Mouse (Mus musculus): ENCODE data around the gene Lgals12. TPM values are rescaled to one million over a fixed set of nuclear protein-coding genes. Genes with fewer than 3 reads are reported as not detected.

Gene Lgals12
- total and polyA plus RNA-seq, 3 experiments: 0.34 to 4.0 (median 1.2) TPM

DNA sequence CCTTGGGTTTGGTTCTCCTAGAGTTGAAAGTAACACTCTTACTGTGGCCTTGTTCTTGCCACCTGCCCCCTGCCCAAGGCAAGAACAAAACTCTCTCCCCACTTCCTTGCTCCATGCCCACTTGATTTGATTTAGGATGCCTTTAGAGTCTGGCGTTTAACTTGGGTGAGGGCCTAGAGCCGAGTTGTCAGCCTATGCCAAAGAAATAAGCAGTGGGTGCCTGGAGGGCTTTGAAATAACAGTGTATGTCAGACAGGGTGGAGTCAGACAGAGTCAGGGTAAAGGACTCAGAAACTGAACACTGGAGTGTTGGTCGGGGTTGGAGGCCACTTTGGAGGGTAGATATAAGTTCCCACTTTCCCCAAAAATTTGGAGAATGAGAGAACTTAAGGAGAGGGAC lies 10.1 kb upstream of the Lgals12 start:
- no peaks in the 10 kb centered on the region for H3K79me2 ChIP-seq (replicated peaks; ENCODE audit: control insufficient read depth, insufficient read depth, low read length)
- no peaks in the 10 kb centered on the region for H3K36me3 ChIP-seq (ENCODE audit: control insufficient read depth, insufficient read depth, low read length)
- peaks cover 3% of the 10 kb centered on the region; the same call in 1 of the 2 replicates for H3K27me3 ChIP-seq (ENCODE audit: control insufficient read depth, insufficient read depth, low read length)
- TF ChIP-seq EP300 (IDR thresholded peaks at IDR 0.05; ENCODE audit: insufficient read depth, low read depth, low read length) (no peak), CTCF (IDR thresholded peaks at IDR 0.05) (no peak), POLR2A (IDR thresholded peaks at IDR 0.05; ENCODE audit: insufficient read depth, low read depth, low read length) (no peak)
- no peak overlapping the region for H3K4me3 ChIP-seq
- no peaks in the 10 kb centered on the region for H3K4me1 ChIP-seq (ENCODE audit: control insufficient read depth, insufficient read depth, low read length)
- H3K27ac ChIP-seq: no peak overlapping the region
- intact Hi-C loops (cut with DNase I): loop anchor here (1.0 to 2.0 kb wide), 2 partner anchors 88 to 176 kb away; no protein-coding TSS in a partner anchor
- no peak overlapping the region for H3K9ac ChIP-seq (ENCODE audit: low read depth, low read length)
- DNase-seq: no peak
- 59% methylated on average over 3 of the region's 3 CpGs for WGBS

DNA sequence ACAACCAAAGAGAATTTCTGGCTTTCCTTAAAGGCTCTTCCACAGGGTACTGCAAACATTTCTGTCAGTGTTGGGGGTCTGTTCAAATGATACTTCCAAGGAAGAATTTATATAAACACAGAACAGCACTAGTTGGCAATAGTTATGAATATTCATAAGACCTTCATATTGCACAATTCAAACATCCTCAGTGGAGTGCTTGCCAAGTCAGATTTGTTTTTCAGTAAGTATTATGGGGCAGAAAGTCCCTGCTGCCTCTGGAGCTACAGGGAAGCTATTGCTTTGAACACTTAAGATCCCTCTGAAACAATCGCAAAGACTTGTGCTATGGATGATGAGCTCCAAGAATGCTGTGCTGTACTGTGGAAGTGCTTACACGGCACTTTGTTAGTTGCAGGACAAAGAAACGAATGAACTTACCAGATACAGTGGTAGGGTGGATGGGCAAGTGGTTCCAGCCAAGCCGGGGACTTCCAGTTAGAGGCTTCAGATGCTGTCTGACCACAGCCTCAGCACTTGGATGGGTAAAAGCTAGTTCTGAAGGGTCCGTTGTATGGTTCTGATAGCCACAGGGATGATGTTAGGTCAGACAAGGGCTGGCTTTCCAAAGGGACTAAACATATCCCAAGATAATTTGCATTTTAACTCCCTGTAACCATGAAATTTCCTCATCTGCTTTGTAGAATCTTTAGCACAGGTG lies 9.4 kb upstream of the Lgals12 start:
- Histone ChIP-seq H3K36me3 (ENCODE audit: control insufficient read depth, insufficient read depth, low read length) (no peaks in the 10 kb centered on the region), H3K27me3 (ENCODE audit: control insufficient read depth, insufficient read depth, low read length) (peaks cover 3% of the 10 kb centered on the region; the same call in 1 of the 2 replicates), H3K4me1 (ENCODE audit: control insufficient read depth, insufficient read depth, low read length) (no peaks in the 10 kb centered on the region), H3K79me2 (replicated peaks; ENCODE audit: control insufficient read depth, insufficient read depth, low read length) (no peaks in the 10 kb centered on the region), H3K4me3 (no peak overlapping the region), H3K27ac (no peak overlapping the region), H3K9ac (ENCODE audit: low read depth, low read length) (no peak overlapping the region)
- 84% methylated on average over 5 of the region's 5 CpGs for WGBS
- no peak for DNase-seq
- intact Hi-C loops (cut with DNase I): loop anchor here (2.0 kb wide), 1 partner anchor 176 kb away; no protein-coding TSS in a partner anchor
- no peak for TF ChIP-seq EP300 (IDR thresholded peaks at IDR 0.05; ENCODE audit: insufficient read depth, low read depth, low read length)
- no peak for TF ChIP-seq CTCF (IDR thresholded peaks at IDR 0.05)
- TF ChIP-seq POLR2A (IDR thresholded peaks at IDR 0.05; ENCODE audit: insufficient read depth, low read depth, low read length): no peak

- Histone ChIP-seq H3K4me1 (ENCODE audit: control insufficient read depth, insufficient read depth, low read length) (no peaks in the 10 kb centered on the region), H3K27ac (no peak overlapping the region), H3K36me3 (ENCODE audit: control insufficient read depth, insufficient read depth, low read length) (no peaks in the 10 kb centered on the region), H3K79me2 (replicated peaks; ENCODE audit: control insufficient read depth, insufficient read depth, low read length) (no peaks in the 10 kb centered on the region), H3K9ac (ENCODE audit: low read depth, low read length) (no peak overlapping the region), H3K4me3 (no peak overlapping the region), H3K27me3 (ENCODE audit: control insufficient read depth, insufficient read depth, low read length) (peaks cover 3% of the 10 kb centered on the region; the same call in 1 of the 2 replicates)
- TF ChIP-seq EP300 (IDR thresholded peaks at IDR 0.05; ENCODE audit: insufficient read depth, low read depth, low read length) (no peak), POLR2A (IDR thresholded peaks at IDR 0.05; ENCODE audit: insufficient read depth, low read depth, low read length) (no peak), CTCF (IDR thresholded peaks at IDR 0.05) (no peak)
- intact Hi-C loops (cut with DNase I): no loop called here
- no peak for DNase-seq
- 91% methylated on average over 7 of the region's 7 CpGs for WGBS
Measured at GRCm38 (mm10) chr19:7613151-7613550, 6.2 kb upstream of the Lgals12 start.

DNA sequence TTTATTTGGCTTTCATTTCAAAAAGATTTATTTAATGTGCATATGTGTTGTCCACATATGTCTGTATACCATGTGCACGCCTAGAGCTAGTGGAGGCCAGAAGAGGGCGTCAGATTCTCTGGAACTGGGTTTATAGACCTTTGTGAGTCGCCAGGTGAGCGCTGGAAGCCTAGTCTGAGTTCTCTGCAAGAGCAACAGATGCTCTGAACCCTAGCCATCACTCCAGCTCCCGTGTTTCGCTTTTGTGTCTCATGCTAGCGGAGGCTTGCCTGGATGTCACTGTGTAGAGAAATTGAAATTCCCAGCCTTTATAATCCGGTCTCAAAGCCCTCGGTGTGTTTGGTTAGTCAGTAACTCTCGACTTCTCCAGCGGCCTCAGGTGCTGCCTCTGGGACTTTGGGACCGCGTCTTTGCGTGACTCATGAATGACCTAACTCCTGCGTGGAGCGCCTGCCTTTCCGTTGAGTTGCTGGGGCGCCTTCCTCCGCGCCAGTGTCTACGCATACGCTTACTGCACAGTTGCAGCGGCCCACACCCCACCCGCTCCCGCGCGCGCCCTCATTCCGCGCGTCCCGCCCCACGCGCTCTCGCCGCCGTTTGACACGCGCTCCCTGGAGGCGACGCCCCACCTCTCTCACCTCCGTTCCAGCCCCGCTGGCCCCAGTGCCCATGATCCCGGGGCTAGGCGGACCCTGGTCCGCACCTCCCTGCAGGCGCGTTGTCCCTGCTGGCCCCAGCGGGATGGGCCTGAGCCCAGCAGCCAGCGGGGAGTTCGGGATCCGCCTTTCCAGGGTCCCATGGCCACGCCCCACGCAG lies 5.2 kb upstream of the Lgals12 start, which contains the start of gene Hrasls5:
Gene Hrasls5, plus strand, starts transcription at position 600 of the 816 bp plus-strand sequence.
- 7% methylated on average over 54 of the region's 54 CpGs for WGBS
- H3K27me3 ChIP-seq (ENCODE audit: control insufficient read depth, insufficient read depth, low read length): peaks cover 3% of the 10 kb centered on the region; the same call in 1 of the 2 replicates
- peak within 1 kb of the TSS; percentile 41 for H3K4me3 ChIP-seq
- TF ChIP-seq CTCF (IDR thresholded peaks at IDR 0.05): no peak
- TF ChIP-seq EP300 (IDR thresholded peaks at IDR 0.05; ENCODE audit: insufficient read depth, low read depth, low read length): no peak
- TF ChIP-seq POLR2A (IDR thresholded peaks at IDR 0.05; ENCODE audit: insufficient read depth, low read depth, low read length): no peak
- peak in 1 of 2 experiments; percentile 37 for DNase-seq
- H3K27ac ChIP-seq: no peak within 1 kb of the TSS
- no peaks in the 10 kb centered on the region for H3K79me2 ChIP-seq (replicated peaks; ENCODE audit: control insufficient read depth, insufficient read depth, low read length)
- H3K9ac ChIP-seq (ENCODE audit: low read depth, low read length): peak within 1 kb of the TSS; percentile 52
- H3K4me1 ChIP-seq (ENCODE audit: control insufficient read depth, insufficient read depth, low read length): no peaks in the 10 kb centered on the region; the same call in 1 of the 2 replicates
- H3K36me3 ChIP-seq (ENCODE audit: control insufficient read depth, insufficient read depth, low read length): no peaks in the 10 kb centered on the region
- intact Hi-C loops (cut with DNase I): no loop called here

- 75% methylated on average over 7 of the region's 7 CpGs for WGBS
- H3K4me1 ChIP-seq (ENCODE audit: control insufficient read depth, insufficient read depth, low read length): peaks cover 6% of the 10 kb centered on the region
- H3K27ac ChIP-seq: no peak overlapping the region
Measured at GRCm38 (mm10) chr19:7607690-7608201, 753 bp upstream of the Lgals12 start.

More at GRCm38 (mm10) chr19:7607690-7608201, 753 bp upstream of the Lgals12 start:
- Histone ChIP-seq H3K4me3 (no peak overlapping the region), H3K27me3 (ENCODE audit: control insufficient read depth, insufficient read depth, low read length) (peaks cover 3% of the 10 kb centered on the region; the same call in 1 of the 2 replicates), H3K79me2 (replicated peaks; ENCODE audit: control insufficient read depth, insufficient read depth, low read length) (no peaks in the 10 kb centered on the region), H3K9ac (ENCODE audit: low read depth, low read length) (no peak overlapping the region), H3K36me3 (ENCODE audit: control insufficient read depth, insufficient read depth, low read length) (no peaks in the 10 kb centered on the region)
- TF ChIP-seq POLR2A (IDR thresholded peaks at IDR 0.05; ENCODE audit: insufficient read depth, low read depth, low read length): no peak
- no peak for TF ChIP-seq EP300 (IDR thresholded peaks at IDR 0.05; ENCODE audit: insufficient read depth, low read depth, low read length)
- no peak for TF ChIP-seq CTCF (IDR thresholded peaks at IDR 0.05)
- DNase-seq: no peak
- intact Hi-C loops (cut with DNase I): no loop called here

All from heart, adult 2 months (tissue).